Mouse (Mus musculus) lung, embryonic 15.5 days (tissue): ENCODE data around the gene Trim47. TPM values are rescaled to one million over a fixed set of nuclear protein-coding genes. Genes with fewer than 3 reads are reported as not detected.

ENCODE experiments used
- ATAC-seq: fragments of 200-750 bp; cut with Nextera tagmentation; 2 replicates; pipeline ENCODE4 v1.8.0; 2017; ENCODE audit warnings: moderate number of reproducible peaks, borderline replicate concordance; ENCODE audit not compliant: low FRiP score, low TSS enrichment; ENCODE audit errors: extremely low read depth
- H3K27ac ChIP-seq: fragments of 300-500 bp; sonication (generic); 2 replicates; pipeline ENCODE4 v1.5.1; 2015; ENCODE audit warnings: moderate library complexity, mild to moderate bottlenecking, inconsistent platforms
- H3K27me3 ChIP-seq: fragments of 300-500 bp; sonication (generic); 2 replicates; pipeline ENCODE4 v1.6.1; 2015; ENCODE audit warnings: inconsistent platforms
- H3K36me3 ChIP-seq: fragments of 300-500 bp; sonication (generic); 2 replicates; pipeline ENCODE4 v1.6.1; 2015; ENCODE audit warnings: inconsistent platforms
- H3K4me1 ChIP-seq: fragments of 300-500 bp; sonication (generic); 2 replicates; pipeline ENCODE4 v1.6.1; 2015; ENCODE audit warnings: inconsistent platforms
- H3K4me2 ChIP-seq: fragments of 300-500 bp; sonication (generic); 2 replicates; pipeline ENCODE4 v1.6.1; 2015; ENCODE audit warnings: inconsistent platforms, mild to moderate bottlenecking, moderate library complexity
- H3K4me3 ChIP-seq: fragments of 300-500 bp; sonication (generic); 2 replicates; pipeline ENCODE4 v1.5.1; 2015; ENCODE audit warnings: mild to moderate bottlenecking, inconsistent platforms
- H3K9ac ChIP-seq: fragments of 300-500 bp; sonication (generic); 2 replicates; pipeline ENCODE4 v1.6.1; 2015; ENCODE audit warnings: inconsistent platforms
- H3K9me3 ChIP-seq: fragments of 300-500 bp; sonication (generic); 2 replicates; pipeline ENCODE4 v1.6.1; 2016; ENCODE audit warnings: inconsistent platforms
- WGBS: fragments of 180-500 bp; shearing (Covaris S2); methylation state at CpG from one replicate; pipeline ENCODE4 v1.1.7; 2015; 5-methylcytosine and 5-hydroxymethylcytosine counted together
- polyA plus RNA-seq: library from polyadenylated mRNA; unstranded; fragments of >200 nt; fragmentation: Nextera tagmentation; extraction: Ambion mirVana; gene quantifications from 2 replicates; pipeline ENCODE4 v1.2.1, GENCODE M21; 2015

Gene Trim47
- polyA plus RNA-seq, 1 experiment from 2014 or later = 25.9 TPM

- Histone ChIP-seq H3K9ac (no peak overlapping the region), H3K9me3 (no peaks in the 10 kb centered on the region), H3K36me3 (peaks cover 13% of the 10 kb centered on the region), H3K4me2 (no peak overlapping the region), H3K4me3 (no peak overlapping the region), H3K27me3 (no peaks in the 10 kb centered on the region), H3K27ac (no peak overlapping the region), H3K4me1 (no peaks in the 10 kb centered on the region)
- WGBS = 75% methylated on average over 12 of the region's 12 CpGs
- ATAC-seq = no peak
Observed at GRCm38 (mm10) chr11:116065345-116065744, 61.7 kb downstream of the Trim47 start.

GRCm38 (mm10) chr11:116064187-116064867, 62.7 kb downstream of the Trim47 start:
- Histone ChIP-seq H3K9me3 (no peaks in the 10 kb centered on the region), H3K9ac (no peak overlapping the region)

GRCm38 (mm10) chr11:116063562-116063961, 63.4 kb downstream of the Trim47 start:
- Histone ChIP-seq H3K4me2 (no peak overlapping the region), H3K27ac (no peak overlapping the region), H3K36me3 (peaks cover 31% of the 10 kb centered on the region), H3K4me1 (no peaks in the 10 kb centered on the region), H3K4me3 (no peak overlapping the region), H3K9ac (no peak overlapping the region), H3K9me3 (no peaks in the 10 kb centered on the region), H3K27me3 (no peaks in the 10 kb centered on the region)
- WGBS = 55% methylated on average over 13 of the region's 13 CpGs
- no peak for ATAC-seq

More at GRCm38 (mm10) chr11:116064187-116064867, 62.7 kb downstream of the Trim47 start:
- Histone ChIP-seq H3K4me2 (no peak overlapping the region), H3K36me3 (peaks cover 24% of the 10 kb centered on the region), H3K27ac (no peak overlapping the region), H3K4me1 (no peaks in the 10 kb centered on the region), H3K4me3 (no peak overlapping the region), H3K27me3 (no peaks in the 10 kb centered on the region)
- ATAC-seq = no peak
- WGBS = 60% methylated on average over 23 of the region's 23 CpGs

- H3K9ac ChIP-seq = no peak overlapping the region
- no peaks in the 10 kb centered on the region for H3K9me3 ChIP-seq
- no peaks in the 10 kb centered on the region for H3K4me1 ChIP-seq
- H3K36me3 ChIP-seq = peaks cover 42% of the 10 kb centered on the region
- WGBS = 66% methylated on average over 8 of the region's 8 CpGs
- no peak overlapping the region for H3K4me2 ChIP-seq
- H3K4me3 ChIP-seq = no peak overlapping the region
- ATAC-seq = no peak
- no peaks in the 10 kb centered on the region for H3K27me3 ChIP-seq
- H3K27ac ChIP-seq = no peak overlapping the region
Observed at GRCm38 (mm10) chr11:116062521-116062920, 64.5 kb downstream of the Trim47 start.

- ATAC-seq = no peak
- H3K4me3 ChIP-seq = no peak overlapping the region
- H3K9me3 ChIP-seq = no peaks in the 10 kb centered on the region
- 82% methylated on average over 13 of the region's 13 CpGs for WGBS
- H3K4me1 ChIP-seq = no peaks in the 10 kb centered on the region
- peaks cover 49% of the 10 kb centered on the region for H3K36me3 ChIP-seq
- no peak overlapping the region for H3K9ac ChIP-seq
- H3K27me3 ChIP-seq = no peaks in the 10 kb centered on the region
- H3K4me2 ChIP-seq = no peak overlapping the region
- no peak overlapping the region for H3K27ac ChIP-seq
Observed at GRCm38 (mm10) chr11:116061641-116062415, 65.2 kb downstream of the Trim47 start.

- H3K27ac ChIP-seq = peak overlapping the region; percentile 55
- WGBS = 68% methylated on average over 9 of the region's 9 CpGs
- H3K4me2 ChIP-seq = no peak overlapping the region
- no peak overlapping the region for H3K4me3 ChIP-seq
- H3K27me3 ChIP-seq = no peaks in the 10 kb centered on the region
- H3K9ac ChIP-seq = no peak overlapping the region
- H3K9me3 ChIP-seq = no peaks in the 10 kb centered on the region
- ATAC-seq = 0 out of 2 replicates have a peak, but pooled peaks have one; percentile 24
- no peaks in the 10 kb centered on the region for H3K4me1 ChIP-seq
- peaks cover 60% of the 10 kb centered on the region for H3K36me3 ChIP-seq
Observed at GRCm38 (mm10) chr11:116060596-116060995, 66.4 kb downstream of the Trim47 start.

- no peak overlapping the region for H3K9ac ChIP-seq
- no peaks in the 10 kb centered on the region for H3K9me3 ChIP-seq
- 88% methylated on average over 11 of the region's 11 CpGs for WGBS
- no peak for ATAC-seq
- no peaks in the 10 kb centered on the region for H3K27me3 ChIP-seq
- no peak overlapping the region for H3K4me3 ChIP-seq
- peaks cover 69% of the 10 kb centered on the region for H3K36me3 ChIP-seq
- H3K4me2 ChIP-seq = no peak overlapping the region
- no peaks in the 10 kb centered on the region for H3K4me1 ChIP-seq
- no peak overlapping the region for H3K27ac ChIP-seq
Observed at GRCm38 (mm10) chr11:116059691-116060025, 67.4 kb downstream of the Trim47 start.

- Histone ChIP-seq H3K27me3 (no peaks in the 10 kb centered on the region), H3K9ac (no peak overlapping the region), H3K4me2 (no peak overlapping the region), H3K27ac (no peak overlapping the region), H3K4me1 (no peaks in the 10 kb centered on the region), H3K9me3 (no peaks in the 10 kb centered on the region), H3K4me3 (no peak overlapping the region), H3K36me3 (peaks cover 75% of the 10 kb centered on the region)
- 89% methylated on average over 17 of the region's 17 CpGs for WGBS
- no peak for ATAC-seq
Observed at GRCm38 (mm10) chr11:116058868-116059690, 67.9 kb downstream of the Trim47 start.

GRCm38 (mm10) chr11:116058022-116058614, 68.9 kb downstream of the Trim47 start:
- H3K9me3 ChIP-seq = no peaks in the 10 kb centered on the region
- H3K27me3 ChIP-seq = no peaks in the 10 kb centered on the region
- no peaks in the 10 kb centered on the region for H3K4me1 ChIP-seq
- 69% methylated on average over 12 of the region's 12 CpGs for WGBS
- no peak overlapping the region for H3K27ac ChIP-seq
- H3K36me3 ChIP-seq = peaks cover 83% of the 10 kb centered on the region
- H3K4me2 ChIP-seq = no peak overlapping the region
- H3K4me3 ChIP-seq = no peak overlapping the region
- no peak for ATAC-seq
- no peak overlapping the region for H3K9ac ChIP-seq

GRCm38 (mm10) chr11:116057237-116057881, 69.7 kb downstream of the Trim47 start:
- Histone ChIP-seq H3K36me3 (peaks cover 90% of the 10 kb centered on the region), H3K9ac (no peak overlapping the region), H3K27ac (no peak overlapping the region), H3K4me3 (no peak overlapping the region), H3K4me1 (no peaks in the 10 kb centered on the region), H3K4me2 (no peak overlapping the region), H3K9me3 (no peaks in the 10 kb centered on the region), H3K27me3 (no peaks in the 10 kb centered on the region)
- no peak for ATAC-seq
- WGBS = 69% methylated on average over 4 of the region's 4 CpGs

GRCm38 (mm10) chr11:116055873-116056272, 71.1 kb downstream of the Trim47 start:
- H3K9ac ChIP-seq = no peak overlapping the region
- no peak overlapping the region for H3K4me3 ChIP-seq
- no peak for ATAC-seq
- no peaks in the 10 kb centered on the region for H3K9me3 ChIP-seq
- H3K4me2 ChIP-seq = no peak overlapping the region
- H3K27ac ChIP-seq = no peak overlapping the region
- 89% methylated on average over 11 of the region's 11 CpGs for WGBS
- H3K27me3 ChIP-seq = no peaks in the 10 kb centered on the region
- no peaks in the 10 kb centered on the region for H3K4me1 ChIP-seq
- H3K36me3 ChIP-seq = peaks cover 96% of the 10 kb centered on the region
